Mouse (Mus musculus) spleen, adult 2 months (tissue): ENCODE measurements around the gene Pip5kl1.

Experiments
- CTCF ChIP-seq: fragments of 200-500 bp; IDR thresholded peaks from 2 replicates; pipeline ENCODE4 v1.5.1; 2011; ENCODE audit warnings: mild to moderate bottlenecking, inconsistent platforms; ENCODE audit not compliant: insufficient read depth, insufficient read length, insufficient replicate concordance; ENCODE audit errors: extremely low read depth
- POLR2A ChIP-seq: fragments of 200-500 bp; IDR thresholded peaks from 2 replicates; pipeline ENCODE4 v1.6.1; 2011; ENCODE audit warnings: low read depth, low read length, inconsistent platforms

- no peak for TF ChIP-seq CTCF
- TF ChIP-seq POLR2A, result no peak
Measured at GRCm38 (mm10) chr2:32599409-32599808, 24.8 kb downstream of the Pip5kl1 start, which contains the start of gene St6galnac6.
